Mouse (Mus musculus): ENCODE measurements around the gene Max. TPM values are rescaled to one million over a fixed set of nuclear protein-coding genes. Genes with fewer than 3 reads are reported as not detected.

Max gene
- polyA plus RNA-seq, 1 experiment from 2014 or later = 33.7 TPM

GRCm38 (mm10) chr12:76892910-76893695 is 68.9 kb downstream of the Max start:
- WGBS = 94% methylated on average over 16 of the region's 16 CpGs

GRCm38 (mm10) chr12:76891160-76891559 is 70.8 kb downstream of the Max start:
- Histone ChIP-seq H3K4me1 (ENCODE audit: control insufficient read depth, insufficient read depth, low read length) (no peaks in the 10 kb centered on the region), H3K27ac (replicated peaks; ENCODE audit: low read depth, low read length) (no peak overlapping the region), H3K27me3 (ENCODE audit: control insufficient read depth, insufficient read depth, low read length) (no peaks in the 10 kb centered on the region), H3K9ac (ENCODE audit: low read length) (no peak overlapping the region), H3K36me3 (ENCODE audit: control insufficient read depth, insufficient read depth, low read length) (peaks cover 3% of the 10 kb centered on the region; the same call in 1 of the 2 replicates), H3K4me2 (ENCODE audit: low read depth, severe bottlenecking) (no peak overlapping the region), H3K4me3 (ENCODE audit: low read depth, low read length) (no peak overlapping the region), H3K9me3 (ENCODE audit: control insufficient read depth, low read length) (no peaks in the 10 kb centered on the region)
- WGBS = 80% methylated on average over 3 of the region's 3 CpGs
- ATAC-seq (ENCODE audit: insufficient number of reproducible peaks, low FRiP score, low TSS enrichment, low read depth) (no peak), DNase-seq (ENCODE audit: low spot score) (no peak)

More at GRCm38 (mm10) chr12:76892910-76893695, 68.9 kb downstream of the Max start:
- Histone ChIP-seq H3K4me3 (ENCODE audit: low read depth, low read length) (no peak overlapping the region), H3K4me2 (ENCODE audit: low read depth, severe bottlenecking) (no peak overlapping the region), H3K27me3 (ENCODE audit: control insufficient read depth, insufficient read depth, low read length) (no peaks in the 10 kb centered on the region), H3K27ac (replicated peaks; ENCODE audit: low read depth, low read length) (no peak overlapping the region), H3K9ac (ENCODE audit: low read length) (no peak overlapping the region), H3K4me1 (ENCODE audit: control insufficient read depth, insufficient read depth, low read length) (no peaks in the 10 kb centered on the region), H3K9me3 (ENCODE audit: control insufficient read depth, low read length) (no peaks in the 10 kb centered on the region), H3K36me3 (ENCODE audit: control insufficient read depth, insufficient read depth, low read length) (peaks cover 3% of the 10 kb centered on the region; the same call in 1 of the 2 replicates)
- DNase-seq (ENCODE audit: low spot score) = no peak
- no peak for ATAC-seq (ENCODE audit: insufficient number of reproducible peaks, low FRiP score, low TSS enrichment, low read depth)

GRCm38 (mm10) chr12:76889404-76890184 is 72.4 kb downstream of the Max start:
- Histone ChIP-seq H3K27me3 (ENCODE audit: control insufficient read depth, insufficient read depth, low read length) (no peaks in the 10 kb centered on the region), H3K36me3 (ENCODE audit: control insufficient read depth, insufficient read depth, low read length) (peaks cover 3% of the 10 kb centered on the region; the same call in 1 of the 2 replicates), H3K9ac (ENCODE audit: low read length) (no peak overlapping the region), H3K9me3 (ENCODE audit: control insufficient read depth, low read length) (no peaks in the 10 kb centered on the region), H3K4me3 (ENCODE audit: low read depth, low read length) (no peak overlapping the region), H3K27ac (replicated peaks; ENCODE audit: low read depth, low read length) (no peak overlapping the region), H3K4me2 (ENCODE audit: low read depth, severe bottlenecking) (no peak overlapping the region), H3K4me1 (ENCODE audit: control insufficient read depth, insufficient read depth, low read length) (no peaks in the 10 kb centered on the region)
- DNase-seq (ENCODE audit: low spot score) = no peak
- ATAC-seq (ENCODE audit: insufficient number of reproducible peaks, low FRiP score, low TSS enrichment, low read depth) = no peak
- WGBS = 91% methylated on average over 11 of the region's 11 CpGs

- ATAC-seq (ENCODE audit: insufficient number of reproducible peaks, low FRiP score, low TSS enrichment, low read depth) (no peak), DNase-seq (ENCODE audit: low spot score) (no peak)
- peaks cover 3% of the 10 kb centered on the region; the same call in 1 of the 2 replicates for H3K36me3 ChIP-seq (ENCODE audit: control insufficient read depth, insufficient read depth, low read length)
- WGBS = 91% methylated on average over 12 of the region's 12 CpGs
- no peak overlapping the region for H3K9ac ChIP-seq (ENCODE audit: low read length)
- no peak overlapping the region for H3K4me2 ChIP-seq (ENCODE audit: low read depth, severe bottlenecking)
- H3K4me1 ChIP-seq (ENCODE audit: control insufficient read depth, insufficient read depth, low read length) = no peaks in the 10 kb centered on the region
- H3K27me3 ChIP-seq (ENCODE audit: control insufficient read depth, insufficient read depth, low read length) = no peaks in the 10 kb centered on the region
- H3K4me3 ChIP-seq (ENCODE audit: low read depth, low read length) = no peak overlapping the region
- H3K9me3 ChIP-seq (ENCODE audit: control insufficient read depth, low read length) = no peaks in the 10 kb centered on the region
- H3K27ac ChIP-seq (replicated peaks; ENCODE audit: low read depth, low read length) = no peak overlapping the region
These were observed 74.1 kb downstream of the Max start for GRCm38 (mm10) chr12:76887941-76888340.

Other genes starting within 250 kb of the Max start
- gene Churc1, start 196.7 kb downstream of the Max start, polyA plus RNA-seq (2014; fragmentation: Nextera tagmentation; extraction: Ambion mirVana) = 88.9 and 91.2 TPM in 2 replicates
- 47.6 and 48.8 TPM in 2 replicates for gene Fntb, start 196.6 kb downstream of the Max start, polyA plus RNA-seq (2014; fragmentation: Nextera tagmentation; extraction: Ambion mirVana)
- 5.2 and 6.3 TPM in 2 replicates for gene Gpx2, start 166.6 kb downstream of the Max start, polyA plus RNA-seq (2014; fragmentation: Nextera tagmentation; extraction: Ambion mirVana)
- 8.7 and 9.5 TPM in 2 replicates for gene Rab15, start 139.3 kb downstream of the Max start, polyA plus RNA-seq (2014; fragmentation: Nextera tagmentation; extraction: Ambion mirVana)

Measured in limb, embryonic 11.5 days (tissue).